Mouse (Mus musculus) stomach, embryonic 14.5 days (tissue): ENCODE results near the gene Eng. TPM values are rescaled to one million over a fixed set of nuclear protein-coding genes. Genes with fewer than 3 reads are reported as not detected.

Experiments
- ATAC-seq: fragments of 200-750 bp; cut with Nextera tagmentation; 2 replicates; pipeline ENCODE4 v1.8.0; 2017; ENCODE audit warnings: low read depth, moderate TSS enrichment; ENCODE audit not compliant: insufficient number of reproducible peaks, insufficient read depth, low FRiP score
- H3K27ac ChIP-seq: fragments of 300-500 bp; sonication (generic); 2 replicates; pipeline ENCODE4 v1.5.1; 2014; ENCODE audit warnings: mild to moderate bottlenecking, low read length, moderate library complexity, mixed read lengths
- H3K27me3 ChIP-seq: fragments of 300-500 bp; sonication (generic); 2 replicates; pipeline ENCODE4 v1.6.1; 2014; ENCODE audit warnings: low read length, control low read depth, mixed read lengths; ENCODE audit not compliant: control insufficient read depth, insufficient read depth
- H3K36me3 ChIP-seq: fragments of 300-500 bp; sonication (generic); 2 replicates; pipeline ENCODE4 v1.6.1; 2014; ENCODE audit warnings: mild to moderate bottlenecking, control low read depth, low read length, moderate library complexity, mixed read lengths; ENCODE audit not compliant: control insufficient read depth, insufficient read depth
- H3K4me1 ChIP-seq: fragments of 300-500 bp; sonication (generic); 2 replicates; pipeline ENCODE4 v1.6.1; 2014; ENCODE audit warnings: low read length, control low read depth, mixed read lengths; ENCODE audit not compliant: control insufficient read depth, insufficient read depth
- H3K4me2 ChIP-seq: fragments of 300-500 bp; sonication (generic); replicated peaks from 2 replicates; pipeline ENCODE4 v1.6.1; 2014; ENCODE audit warnings: low read depth, low read length, control low read depth
- H3K4me3 ChIP-seq: fragments of 300-500 bp; sonication (generic); 2 replicates; pipeline ENCODE4 v1.5.1; 2014; ENCODE audit warnings: low read depth, low read length, control low read depth
- H3K9ac ChIP-seq: fragments of 300-500 bp; sonication (generic); replicated peaks from 2 replicates; pipeline ENCODE4 v1.6.1; 2014; ENCODE audit warnings: low read depth, mild to moderate bottlenecking, control low read depth, low read length, moderate library complexity, mixed read lengths
- H3K9me3 ChIP-seq: fragments of 300-500 bp; sonication (generic); 2 replicates; pipeline ENCODE4 v1.6.1; 2016; ENCODE audit warnings: low read depth, low read length, control low read depth; ENCODE audit not compliant: control insufficient read depth
- WGBS: fragments of 180-500 bp; shearing (Covaris S2); extraction: QIAGEN DNeasy Blood & Tissue Kit; methylation state at CpG from one replicate; pipeline ENCODE4 v1.1.7; 2014; 5-methylcytosine and 5-hydroxymethylcytosine counted together
- polyA plus RNA-seq: library from polyadenylated mRNA; unstranded; fragments of >200 nt; fragmentation: Nextera tagmentation; extraction: Ambion mirVana; gene quantifications from 2 replicates; pipeline ENCODE4 v1.2.1, GENCODE M21; 2014

Eng gene
- polyA plus RNA-seq, 1 experiment from 2014 or later: 49.1 TPM

- Histone ChIP-seq H3K27me3 (no peaks in the 10 kb centered on the region), H3K9ac (peak overlapping the region; percentile 73), H3K9me3 (no peaks in the 10 kb centered on the region), H3K36me3 (no peaks in the 10 kb centered on the region; the same call in 1 of the 2 replicates), H3K4me1 (peaks cover 13% of the 10 kb centered on the region), H3K27ac (peak overlapping the region; percentile 63; the same call in 1 of the 2 replicates), H3K4me2 (peak overlapping the region; percentile 83), H3K4me3 (peak overlapping the region; percentile 92)
- 13% methylated on average over 7 of the region's 7 CpGs for WGBS
- no peak for ATAC-seq
Observed at GRCm38 (mm10) chr2:32693282-32693681, 46.9 kb downstream of the Eng start.

- Histone ChIP-seq H3K4me3 (peak overlapping the region; percentile 92), H3K4me1 (peaks cover 13% of the 10 kb centered on the region), H3K9me3 (no peaks in the 10 kb centered on the region), H3K27ac (peak overlapping the region; percentile 66; the same call in 1 of the 2 replicates), H3K9ac (peak overlapping the region; percentile 73), H3K27me3 (no peaks in the 10 kb centered on the region), H3K4me2 (peak overlapping the region; percentile 83), H3K36me3 (no peaks in the 10 kb centered on the region; the same call in 1 of the 2 replicates)
- under 1% methylated on average over 51 of the region's 51 CpGs for WGBS
- peak; percentile 97 for ATAC-seq
Observed at GRCm38 (mm10) chr2:32693823-32694411, 47.5 kb downstream of the Eng start.

GRCm38 (mm10) chr2:32694691-32695090 lies 48.3 kb downstream of the Eng start:
- Histone ChIP-seq H3K9me3 (no peaks in the 10 kb centered on the region), H3K4me3 (peak overlapping the region; percentile 92; the same call in 1 of the 2 replicates), H3K9ac (no peak overlapping the region), H3K27me3 (no peaks in the 10 kb centered on the region), H3K4me1 (peaks cover 13% of the 10 kb centered on the region), H3K4me2 (peak overlapping the region; percentile 83), H3K36me3 (no peaks in the 10 kb centered on the region; the same call in 1 of the 2 replicates), H3K27ac (peak overlapping the region; percentile 66; the same call in 1 of the 2 replicates)
- WGBS: 86% methylated on average over 12 of the region's 12 CpGs
- no peak for ATAC-seq

GRCm38 (mm10) chr2:32699680-32700079 lies 53.3 kb downstream of the Eng start:
- Histone ChIP-seq H3K4me2 (no peak overlapping the region), H3K27ac (no peak overlapping the region), H3K4me1 (no peaks in the 10 kb centered on the region), H3K9ac (no peak overlapping the region), H3K4me3 (no peak overlapping the region), H3K27me3 (no peaks in the 10 kb centered on the region), H3K36me3 (peaks cover 7% of the 10 kb centered on the region; the same call in 1 of the 2 replicates), H3K9me3 (no peaks in the 10 kb centered on the region)
- ATAC-seq: no peak
- 82% methylated on average over 6 of the region's 6 CpGs for WGBS

GRCm38 (mm10) chr2:32700966-32701743 lies 54.8 kb downstream of the Eng start:
- H3K4me2 ChIP-seq: no peak overlapping the region
- 82% methylated on average over 14 of the region's 14 CpGs for WGBS
- no peak overlapping the region for H3K4me3 ChIP-seq
- no peak overlapping the region for H3K9ac ChIP-seq
- no peak overlapping the region for H3K27ac ChIP-seq
- H3K9me3 ChIP-seq: no peaks in the 10 kb centered on the region
- ATAC-seq: no peak
- H3K36me3 ChIP-seq: peaks cover 21% of the 10 kb centered on the region
- no peaks in the 10 kb centered on the region for H3K27me3 ChIP-seq
- no peaks in the 10 kb centered on the region for H3K4me1 ChIP-seq

- Histone ChIP-seq H3K4me1 (no peaks in the 10 kb centered on the region), H3K4me3 (no peak overlapping the region), H3K36me3 (peaks cover 38% of the 10 kb centered on the region), H3K4me2 (no peak overlapping the region), H3K9ac (no peak overlapping the region), H3K9me3 (no peaks in the 10 kb centered on the region), H3K27ac (no peak overlapping the region), H3K27me3 (no peaks in the 10 kb centered on the region)
- 93% methylated on average over 8 of the region's 8 CpGs for WGBS
- no peak for ATAC-seq
Observed at GRCm38 (mm10) chr2:32703046-32703445, 56.7 kb downstream of the Eng start.

- no peak within 1 kb of the TSS for H3K27ac ChIP-seq
- H3K4me3 ChIP-seq: no peak within 1 kb of the TSS
- H3K4me2 ChIP-seq: no peak within 1 kb of the TSS
- H3K4me1 ChIP-seq: no peaks in the 10 kb centered on the region
- no peak for ATAC-seq
- H3K36me3 ChIP-seq: peaks cover 44% of the 10 kb centered on the region
- no peaks in the 10 kb centered on the region for H3K27me3 ChIP-seq
- WGBS: 61% methylated on average over 2 of the region's 2 CpGs
- H3K9ac ChIP-seq: no peak within 1 kb of the TSS
- H3K9me3 ChIP-seq: no peaks in the 10 kb centered on the region
Observed at GRCm38 (mm10) chr2:32704021-32704421, 57.6 kb downstream of the Eng start, which contains the start of gene Fpgs. TSS of gene Fpgs (minus strand) at chr2:32704145.

GRCm38 (mm10) chr2:32705018-32705417 lies 58.6 kb downstream of the Eng start:
- no peak for ATAC-seq
- Histone ChIP-seq H3K4me3 (no peak overlapping the region), H3K27me3 (no peaks in the 10 kb centered on the region), H3K9ac (no peak overlapping the region), H3K36me3 (peaks cover 54% of the 10 kb centered on the region), H3K27ac (no peak overlapping the region), H3K9me3 (no peaks in the 10 kb centered on the region), H3K4me1 (no peaks in the 10 kb centered on the region), H3K4me2 (no peak overlapping the region)
- WGBS: 86% methylated on average over 7 of the region's 7 CpGs
